Mouse (Mus musculus) liver, adult 2 months (tissue): ENCODE measurements around the gene Zfp622. TPM values are rescaled to one million over a fixed set of nuclear protein-coding genes. Genes with fewer than 3 reads are reported as not detected.
"Not testable (repeated sequence)": the region's sequence is repeated elsewhere in the genome, so short reads cannot be mapped to it uniquely, and the experiment has no call there.

Experiments used
- DNase-seq: peaks from one replicate; pipeline ENCODE4 v3.0.0-alpha.2; 2011; ENCODE audit warnings: low read depth, low spot score; ENCODE audit errors: extremely low read depth
- H3K27ac ChIP-seq: fragments of 200-500 bp; replicated peaks from 2 replicates; pipeline ENCODE4 v1.5.1; 2012; ENCODE audit warnings: low read depth, mild to moderate bottlenecking, control low read depth, inconsistent platforms, low read length; ENCODE audit not compliant: insufficient read depth
- H3K27me3 ChIP-seq: fragments of 200-500 bp; 2 replicates; pipeline ENCODE4 v1.6.1; 2012; ENCODE audit warnings: mild to moderate bottlenecking, moderate library complexity, low read length, inconsistent platforms; ENCODE audit not compliant: control insufficient read depth, insufficient read depth
- H3K36me3 ChIP-seq: fragments of 200-500 bp; 2 replicates; pipeline ENCODE4 v1.6.1; 2012; ENCODE audit warnings: low read length, inconsistent platforms; ENCODE audit not compliant: control insufficient read depth, insufficient read depth
- H3K4me1 ChIP-seq: fragments of 200-500 bp; 2 replicates; pipeline ENCODE4 v1.6.1; 2011; ENCODE audit warnings: low read length; ENCODE audit not compliant: control insufficient read depth, insufficient read depth
- H3K4me3 ChIP-seq: fragments of 200-500 bp; 2 replicates; pipeline ENCODE4 v1.5.1; 2011; ENCODE audit warnings: low read depth, mild to moderate bottlenecking, control low read depth, low read length, moderate library complexity; ENCODE audit not compliant: insufficient read depth
- H3K79me2 ChIP-seq: fragments of 200-500 bp; 2 replicates; pipeline ENCODE4 v1.6.1; 2012; ENCODE audit warnings: inconsistent platforms, mild to moderate bottlenecking, low read length, moderate library complexity; ENCODE audit not compliant: control insufficient read depth, insufficient read depth
- H3K9ac ChIP-seq: fragments of 200-500 bp; 2 replicates; pipeline ENCODE4 v1.6.1; 2012; ENCODE audit warnings: low read depth, mild to moderate bottlenecking, control low read depth, inconsistent platforms, low read length
- CTCF ChIP-seq: fragments of 200-500 bp; IDR thresholded peaks from 2 replicates; pipeline ENCODE4 v1.5.1; 2011; ENCODE audit warnings: low read depth, low read length, control low read depth
- POLR2A ChIP-seq: fragments of 200-500 bp; IDR thresholded peaks from 2 replicates; pipeline ENCODE4 v1.6.1; 2011; ENCODE audit warnings: low read length, control low read depth; ENCODE audit not compliant: insufficient read depth; ENCODE audit errors: extremely low read depth
- WGBS: fragments of 180-500 bp; shearing (Covaris S2); methylation state at CpG from one replicate; pipeline ENCODE4 v1.1.7; 2018; 5-methylcytosine and 5-hydroxymethylcytosine counted together
- polyA plus RNA-seq: library from polyadenylated mRNA; depleted of rRNA; stranded (reverse); fragments of >200 nt; gene quantifications from 2 replicates; pipeline ENCODE4 v1.2.3, GENCODE M21; 2012
- total RNA-seq: library from RNA; depleted of rRNA; stranded (reverse); fragments of >200 nt; gene quantifications from 2 replicates; pipeline ENCODE4 v1.2.3, GENCODE M21; 2014

Gene Zfp622
- total and polyA plus RNA-seq, 2 experiments, result 12.8 to 16.4 TPM

DNA sequence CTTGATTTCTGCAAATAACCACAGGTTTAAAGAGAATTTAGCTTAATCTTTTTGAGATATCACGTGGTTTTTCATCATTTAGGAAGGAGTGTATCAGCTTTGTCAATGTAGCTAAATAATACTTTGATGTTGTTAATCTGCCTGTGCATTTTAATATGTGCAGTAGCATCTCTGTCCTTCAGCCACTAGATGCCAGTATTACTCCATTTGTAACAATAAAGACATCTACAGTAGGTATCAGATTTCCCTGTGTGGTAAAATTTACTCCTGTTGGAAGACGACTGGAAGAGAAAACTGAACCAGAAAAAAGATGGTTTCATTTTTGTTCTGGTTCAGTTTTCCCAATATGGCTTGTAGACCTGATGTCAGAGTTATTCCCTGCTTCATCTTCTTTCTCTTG is 11.4 kb downstream of the Zfp622 start:
- DNase-seq, result no peak
- H3K4me3 ChIP-seq, result no peak overlapping the region
- no peak for TF ChIP-seq POLR2A
- peak; percentile 24; the same call in 1 of the 2 replicates for TF ChIP-seq CTCF
- H3K4me1 ChIP-seq, result no peaks in the 10 kb centered on the region; the same call in 1 of the 2 replicates
- no peak overlapping the region for H3K27ac ChIP-seq
- peaks cover 57% of the 10 kb centered on the region for H3K36me3 ChIP-seq
- no peaks in the 10 kb centered on the region for H3K27me3 ChIP-seq
- 75% methylated on average over 2 of the region's 2 CpGs for WGBS
- H3K9ac ChIP-seq, result no peak overlapping the region
- no peaks in the 10 kb centered on the region; the same call in 1 of the 2 replicates for H3K79me2 ChIP-seq

DNA sequence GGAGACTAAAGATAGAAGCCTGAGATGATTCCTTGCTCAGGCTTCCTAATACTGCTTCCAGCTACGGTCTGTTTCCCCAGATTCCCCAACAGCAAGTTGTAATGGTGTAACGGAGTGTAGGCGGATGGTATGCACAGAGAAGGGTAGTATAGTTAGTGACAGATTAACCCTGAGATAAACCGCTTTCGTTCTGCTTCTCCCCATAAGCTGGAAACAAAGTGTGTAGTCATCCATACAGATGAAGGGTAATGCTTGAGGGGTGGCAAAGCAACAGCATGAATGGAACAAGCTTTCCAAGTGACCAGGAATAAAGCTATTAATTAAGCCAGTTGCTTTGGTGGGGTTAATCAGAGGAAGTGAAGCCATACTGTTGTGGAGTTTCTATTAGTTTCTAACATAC is 15.4 kb downstream of the Zfp622 start:
- 56% methylated on average over 5 of the region's 5 CpGs for WGBS
- not testable (repeated sequence) for DNase-seq, H3K79me2 ChIP-seq, H3K27ac ChIP-seq, H3K4me3 ChIP-seq, H3K4me1 ChIP-seq, H3K27me3 ChIP-seq, H3K9ac ChIP-seq
- peaks cover 29% of the 10 kb centered on the region for H3K36me3 ChIP-seq

GRCm38 (mm10) chr15:26008621-26009020 is 24.5 kb downstream of the Zfp622 start:
- TF ChIP-seq POLR2A (no peak), CTCF (no peak)
- DNase-seq, result no peak
- 66% methylated on average over 3 of the region's 3 CpGs for WGBS

GRCm38 (mm10) chr15:26012891-26013290 is 28.7 kb downstream of the Zfp622 start:
- H3K36me3 ChIP-seq, result no peaks in the 10 kb centered on the region
- H3K27me3 ChIP-seq, result no peaks in the 10 kb centered on the region
- no peaks in the 10 kb centered on the region for H3K4me1 ChIP-seq
- H3K27ac ChIP-seq, result no peak overlapping the region
- TF ChIP-seq CTCF, result no peak
- no peak for TF ChIP-seq POLR2A
- no peak overlapping the region for H3K9ac ChIP-seq
- DNase-seq, result no peak
- 88% methylated on average over 4 of the region's 4 CpGs for WGBS
- no peaks in the 10 kb centered on the region for H3K79me2 ChIP-seq
- no peak overlapping the region for H3K4me3 ChIP-seq

More at GRCm38 (mm10) chr15:26008621-26009020, 24.5 kb downstream of the Zfp622 start:
- no peak overlapping the region for H3K4me3 ChIP-seq
- H3K79me2 ChIP-seq, result no peaks in the 10 kb centered on the region
- H3K27me3 ChIP-seq, result no peaks in the 10 kb centered on the region
- H3K36me3 ChIP-seq, result no peaks in the 10 kb centered on the region
- no peaks in the 10 kb centered on the region for H3K4me1 ChIP-seq
- H3K27ac ChIP-seq, result no peak overlapping the region
- no peak overlapping the region for H3K9ac ChIP-seq

- Histone ChIP-seq H3K79me2 (no peaks in the 10 kb centered on the region), H3K27me3 (no peaks in the 10 kb centered on the region), H3K4me1 (no peaks in the 10 kb centered on the region), H3K27ac (no peak overlapping the region), H3K36me3 (no peaks in the 10 kb centered on the region), H3K4me3 (no peak overlapping the region), H3K9ac (no peak overlapping the region)
- no peak for TF ChIP-seq POLR2A
- WGBS, result 53% methylated on average over 14 of the region's 14 CpGs
- no peak for DNase-seq
Measured at GRCm38 (mm10) chr15:26015979-26016665, 32.0 kb downstream of the Zfp622 start.

- DNase-seq, result no peak
- Histone ChIP-seq H3K9ac (no peak overlapping the region), H3K36me3 (no peaks in the 10 kb centered on the region), H3K4me1 (no peaks in the 10 kb centered on the region), H3K27me3 (no peaks in the 10 kb centered on the region), H3K27ac (no peak overlapping the region), H3K79me2 (no peaks in the 10 kb centered on the region), H3K4me3 (no peak overlapping the region)
- TF ChIP-seq POLR2A (no peak), CTCF (no peak)
- WGBS, result 89% methylated on average over 8 of the region's 8 CpGs
Measured at GRCm38 (mm10) chr15:26021721-26022120, 37.6 kb downstream of the Zfp622 start.
